Mouse (Mus musculus) lung, embryonic 14.5 days (tissue): ENCODE results near the gene Gm49337. TPM values are rescaled to one million over a fixed set of nuclear protein-coding genes. Genes with fewer than 3 reads are reported as not detected.
A peak's percentile ranks its signal among the peaks of the same experiment; 100 is the strongest.
"Not testable (repeated sequence)": the region's sequence is repeated elsewhere in the genome, so short reads cannot be mapped to it uniquely, and the experiment has no call there.

Experiments
- ATAC-seq: fragments of 200-750 bp; cut with Nextera tagmentation; 2 replicates; pipeline ENCODE4 v1.8.0; 2017; ENCODE audit warnings: mild to moderate bottlenecking, moderate TSS enrichment, moderate library complexity; ENCODE audit not compliant: insufficient read depth
- DNase-seq: peaks from one replicate; pipeline ENCODE4 v3.0.0-alpha.2; 2015
- H3K27ac ChIP-seq: fragments of 300-500 bp; sonication (generic); 2 replicates; pipeline ENCODE4 v1.5.1; 2014; ENCODE audit warnings: low read depth, mild to moderate bottlenecking, moderate library complexity
- H3K27me3 ChIP-seq: fragments of 300-500 bp; sonication (generic); 2 replicates; pipeline ENCODE4 v1.6.1; 2014; ENCODE audit warnings: low read length, control low read depth; ENCODE audit not compliant: insufficient read depth
- H3K36me3 ChIP-seq: fragments of 300-500 bp; sonication (generic); 2 replicates; pipeline ENCODE4 v1.6.1; 2014; ENCODE audit warnings: control low read depth; ENCODE audit not compliant: insufficient read depth
- H3K4me1 ChIP-seq: fragments of 300-500 bp; sonication (generic); 2 replicates; pipeline ENCODE4 v1.6.1; 2014; ENCODE audit warnings: antibody characterized with exemption, control low read depth; ENCODE audit not compliant: insufficient read depth
- H3K4me2 ChIP-seq: fragments of 300-500 bp; sonication (generic); 2 replicates; pipeline ENCODE4 v1.6.1; 2014; ENCODE audit warnings: mild to moderate bottlenecking
- H3K4me3 ChIP-seq: fragments of 300-500 bp; sonication (generic); 2 replicates; pipeline ENCODE4 v1.5.1; 2014; ENCODE audit warnings: low read depth, low read length
- H3K9ac ChIP-seq: fragments of 300-500 bp; sonication (generic); 2 replicates; pipeline ENCODE4 v1.6.1; 2014
- H3K9me3 ChIP-seq: fragments of 300-500 bp; sonication (generic); 2 replicates; pipeline ENCODE4 v1.6.1; 2016; ENCODE audit warnings: low read depth, low read length, control low read depth
- CTCF ChIP-seq: IDR thresholded peaks from 2 replicates; pipeline ENCODE4 v1.5.1; 2016; ENCODE audit warnings: antibody characterized with exemption, low read depth
- WGBS: fragments of 180-500 bp; shearing (Covaris S2); extraction: QIAGEN DNeasy Blood & Tissue Kit; methylation state at CpG from one replicate; pipeline ENCODE4 v1.1.7; 2014; 5-methylcytosine and 5-hydroxymethylcytosine counted together
- polyA plus RNA-seq: library from polyadenylated mRNA; unstranded; fragments of >200 nt; fragmentation: Nextera tagmentation; extraction: Ambion mirVana; gene quantifications from 2 replicates; pipeline ENCODE4 v1.2.1, GENCODE M21; 2014

The Gm49337 gene
- polyA plus RNA-seq, 1 experiment from 2014 or later, result not detected

GRCm38 (mm10) chr4:116220780-116221139 lies 47.6 kb downstream of the Gm49337 start:
- Histone ChIP-seq H3K4me1 (0 out of 2 replicates have a peak, but pooled peaks cover 7% of the 10 kb centered on the region), H3K9me3 (no peaks in the 10 kb centered on the region), H3K27ac (peak overlapping the region; percentile 100), H3K27me3 (no peaks in the 10 kb centered on the region), H3K36me3 (no peaks in the 10 kb centered on the region), H3K4me2 (peak overlapping the region; percentile 68), H3K4me3 (peak overlapping the region; percentile 62), H3K9ac (peak overlapping the region; percentile 90)
- no peak for TF ChIP-seq CTCF
- ATAC-seq, result peak; percentile 64; the same call in 1 of the 2 replicates
- under 1% methylated on average over 25 of the region's 26 CpGs for WGBS
- no peak for DNase-seq

- no peaks in the 10 kb centered on the region for H3K36me3 ChIP-seq
Measured at GRCm38 (mm10) chr4:116221140-116221851, 48.1 kb downstream of the Gm49337 start, which contains the start of gene Pik3r3. Gene Pik3r3, plus strand, starts transcription at chr4:116221618.

DNA sequence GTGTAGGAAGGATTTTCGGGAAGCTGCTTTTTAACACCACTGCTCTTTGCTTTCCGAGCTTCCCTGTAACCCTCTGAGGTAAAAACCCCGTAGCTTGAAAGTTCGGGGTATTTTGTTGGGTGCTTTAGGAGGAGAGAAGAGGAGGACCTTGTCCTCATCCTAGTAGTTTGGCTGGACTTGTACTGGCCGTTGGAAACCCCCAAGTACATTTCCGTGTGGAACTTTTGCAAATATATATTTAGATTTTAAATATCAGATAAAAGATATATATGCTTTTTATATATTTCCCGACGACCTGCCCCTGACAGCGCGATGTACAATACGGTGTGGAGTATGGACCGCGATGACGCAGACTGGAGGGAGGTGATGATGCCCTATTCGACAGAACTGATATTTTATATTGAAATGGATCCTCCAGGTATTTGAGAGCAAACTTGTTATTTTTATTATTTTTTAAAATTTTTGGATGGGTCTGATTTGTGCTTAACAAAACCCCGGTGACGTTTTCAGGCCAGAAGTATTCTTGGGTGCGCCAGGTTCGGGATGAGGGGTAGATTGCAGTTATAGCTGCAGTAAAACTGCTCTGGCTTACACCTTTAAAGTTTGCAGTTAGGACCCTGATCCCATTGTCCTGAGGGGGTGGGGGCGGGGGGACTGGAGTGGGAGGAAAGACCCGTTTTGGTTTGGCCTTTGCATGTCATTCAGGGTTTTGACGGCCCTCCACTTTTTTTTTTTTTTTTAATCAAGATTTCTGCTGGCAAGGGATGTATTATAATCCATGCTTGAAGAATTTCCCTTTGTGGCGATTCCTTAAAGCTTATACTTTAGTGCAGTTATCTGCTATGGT lies 49.0 kb downstream of the Gm49337 start:
- DNase-seq (peak; percentile 53), ATAC-seq (no peak)
- H3K9me3 ChIP-seq, result no peaks in the 10 kb centered on the region
- no peaks in the 10 kb centered on the region for H3K27me3 ChIP-seq
- H3K4me2 ChIP-seq, result peak overlapping the region; percentile 68
- H3K4me3 ChIP-seq, result peak overlapping the region; percentile 62
- under 1% methylated on average over 23 of the region's 23 CpGs for WGBS
- H3K4me1 ChIP-seq, result 0 out of 2 replicates have a peak, but pooled peaks cover 7% of the 10 kb centered on the region
- H3K27ac ChIP-seq, result peak overlapping the region; percentile 100
- H3K36me3 ChIP-seq, result no peaks in the 10 kb centered on the region
- no peak for TF ChIP-seq CTCF
- H3K9ac ChIP-seq, result peak overlapping the region; percentile 90

More at GRCm38 (mm10) chr4:116221140-116221851, 48.1 kb downstream of the Gm49337 start, which contains the start of gene Pik3r3:
- Histone ChIP-seq H3K27me3 (no peaks in the 10 kb centered on the region), H3K4me2 (peak within 1 kb of the TSS; percentile 68), H3K4me1 (0 out of 2 replicates have a peak, but pooled peaks cover 7% of the 10 kb centered on the region), H3K4me3 (peak within 1 kb of the TSS; percentile 62), H3K9me3 (no peaks in the 10 kb centered on the region), H3K9ac (peak within 1 kb of the TSS; percentile 90), H3K27ac (peak within 1 kb of the TSS; percentile 100)
- under 1% methylated on average over 52 of the region's 53 CpGs for WGBS
- ATAC-seq, result peak; percentile 100
- DNase-seq, result peak; percentile 99
- no peak for TF ChIP-seq CTCF

- WGBS, result 3% methylated on average over 6 of the region's 6 CpGs
- Histone ChIP-seq H3K9me3 (no peaks in the 10 kb centered on the region), H3K4me3 (peak overlapping the region; percentile 62), H3K27ac (peak overlapping the region; percentile 100), H3K36me3 (no peaks in the 10 kb centered on the region), H3K4me1 (0 out of 2 replicates have a peak, but pooled peaks cover 7% of the 10 kb centered on the region), H3K27me3 (no peaks in the 10 kb centered on the region), H3K9ac (peak overlapping the region; percentile 90), H3K4me2 (peak overlapping the region; percentile 68)
- DNase-seq, result peak; percentile 35
- no peak for ATAC-seq
- TF ChIP-seq CTCF, result no peak
Measured at GRCm38 (mm10) chr4:116222843-116223119, 49.6 kb downstream of the Gm49337 start.

GRCm38 (mm10) chr4:116243377-116243776 lies 70.2 kb downstream of the Gm49337 start:
- Histone ChIP-seq H3K9me3 (no peaks in the 10 kb centered on the region), H3K36me3 (peaks cover 3% of the 10 kb centered on the region; the same call in 1 of the 2 replicates), H3K4me1 (no peaks in the 10 kb centered on the region), H3K9ac (no peak overlapping the region), H3K27me3 (no peaks in the 10 kb centered on the region), H3K27ac (no peak overlapping the region), H3K4me2 (no peak overlapping the region), H3K4me3 (no peak overlapping the region)
- DNase-seq, result no peak
- no peak for ATAC-seq
- WGBS, result 80% methylated on average over 3 of the region's 3 CpGs
- TF ChIP-seq CTCF, result no peak

GRCm38 (mm10) chr4:116244240-116244639 lies 71.1 kb downstream of the Gm49337 start:
- DNase-seq, result no peak
- Histone ChIP-seq H3K4me1 (no peaks in the 10 kb centered on the region), H3K4me2 (no peak overlapping the region), H3K4me3 (no peak overlapping the region), H3K9ac (no peak overlapping the region), H3K36me3 (peaks cover under 1% of the 10 kb centered on the region; the same call in 1 of the 2 replicates), H3K27me3 (no peaks in the 10 kb centered on the region), H3K9me3 (no peaks in the 10 kb centered on the region), H3K27ac (no peak overlapping the region)
- ATAC-seq, result no peak
- WGBS, result 74% methylated on average over 2 of the region's 2 CpGs
- no peak for TF ChIP-seq CTCF

DNA sequence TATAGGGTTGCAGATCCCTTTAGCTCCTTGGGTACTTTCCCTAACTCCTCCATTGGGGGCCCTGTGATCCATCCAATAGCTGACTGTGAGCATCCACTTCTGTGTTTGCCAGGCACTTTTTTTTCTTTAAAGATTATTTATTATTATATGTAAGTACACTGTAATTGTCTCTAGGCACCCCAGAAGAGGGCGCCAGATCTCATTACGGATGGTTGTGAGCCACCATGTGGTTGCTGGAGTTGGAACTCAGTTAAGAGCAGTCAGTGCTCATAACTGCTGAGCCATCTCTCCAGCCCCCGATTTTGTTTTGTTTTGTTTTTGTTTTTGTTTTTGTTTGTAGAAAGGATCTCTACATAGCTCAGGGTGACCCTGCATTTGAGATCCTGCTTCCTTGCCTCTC lies 72.7 kb downstream of the Gm49337 start:
- not testable (repeated sequence) for H3K9me3 ChIP-seq, H3K4me1 ChIP-seq, H3K27me3 ChIP-seq, H3K9ac ChIP-seq, H3K4me2 ChIP-seq, ATAC-seq, H3K27ac ChIP-seq, H3K36me3 ChIP-seq, H3K4me3 ChIP-seq
- peak; percentile 49 for TF ChIP-seq CTCF
- DNase-seq, result peak; percentile 68
- WGBS, result 36% methylated on average over 3 of the region's 3 CpGs
